ENCODE assay signal across 11 mouse cellular contexts in genomic region chr12:112578296-112579090, GRCm38 (mm10). TPM values are rescaled to one million over a fixed set of nuclear protein-coding genes. Genes with fewer than 3 reads are reported as not detected.
DNase-seq lines count a peak whose midpoint lies in the region; ATAC-seq and TF ChIP-seq lines count a peak whose summit lies in the region.
"Had no signal": no experiment of that assay in that cellular context is flagged by ENCODE, and none has a peak within 500 bp of the region (broad histone marks: within the 10 kb centered on the region; RNA-seq: fewer than 3 reads in every experiment).

No protein-coding gene starts in this region.

- DNase-seq in hindbrain, embryonic 10.5 days (ENCODE audit: low spot score) = no peak
- DNase-seq in hindbrain, embryonic 14.5 days (ENCODE audit: low spot score) = no peak
- DNase-seq in 416B (ENCODE audit: low read depth) = peak; percentile 97
- DNase-seq in G1E (ENCODE audit: low spot score) = no peak
- no peak for DNase-seq in cerebellum, adult 11 months
- DNase-seq in thymus, postnatal 10 days (ENCODE audit: low spot score in 2 of 2) = no peak
- DNase-seq: cerebellum, postnatal 36 days; lung, postnatal 10 days; right cerebral cortex, postnatal 14 days had no signal

- no peak for TF ChIP-seq CTCF in G1E (IDR thresholded peaks at IDR 0.05; ENCODE audit: low read depth, low read length)

- H3K9me3 ChIP-seq in hindbrain, embryonic 10.5 days = no peaks in the 10 kb centered on the region
- no peaks in the 10 kb centered on the region for H3K9me3 ChIP-seq in hindbrain, embryonic 14.5 days (ENCODE audit: control insufficient read depth, low read length)
- no peaks in the 10 kb centered on the region for H3K9me3 ChIP-seq in G1E (replicated peaks)
- no peaks in the 10 kb centered on the region; the same call in 1 of the 2 replicates for H3K9me3 ChIP-seq in limb, embryonic 15.5 days
- H3K9me3 ChIP-seq: intestine, embryonic 15.5 days had no signal

- no peak overlapping the region for H3K4me2 ChIP-seq in hindbrain, embryonic 14.5 days (replicated peaks)
- H3K4me2 ChIP-seq in limb, embryonic 15.5 days = no peak overlapping the region
- H3K4me2 ChIP-seq: intestine, embryonic 15.5 days had no signal

- no peak for ATAC-seq in hindbrain, embryonic 14.5 days (ENCODE audit: low FRiP score)
- peak; percentile 36; the same call in 1 of the 2 replicates for ATAC-seq in G1E (ENCODE audit: extremely low read depth, insufficient number of reproducible peaks, low FRiP score, poor library complexity, severe bottlenecking)
- ATAC-seq in limb, embryonic 15.5 days (ENCODE audit: insufficient number of reproducible peaks, low FRiP score, low TSS enrichment, low read depth) = no peak
- ATAC-seq: intestine, embryonic 15.5 days had no signal

- H3K36me3 ChIP-seq in hindbrain, embryonic 10.5 days = no peaks in the 10 kb centered on the region
- no peaks in the 10 kb centered on the region for H3K36me3 ChIP-seq in hindbrain, embryonic 14.5 days (replicated peaks; ENCODE audit: control insufficient read depth, insufficient read depth)
- H3K36me3 ChIP-seq in G1E (replicated peaks) = no peaks in the 10 kb centered on the region
- H3K36me3 ChIP-seq in limb, embryonic 15.5 days = no peaks in the 10 kb centered on the region
- H3K36me3 ChIP-seq: intestine, embryonic 15.5 days had no signal

- H3K4me1 ChIP-seq in hindbrain, embryonic 10.5 days (replicated peaks) = peaks cover 30% of the 10 kb centered on the region
- 0 out of 2 replicates have a peak, but pooled peaks cover 7% of the 10 kb centered on the region for H3K4me1 ChIP-seq in hindbrain, embryonic 14.5 days (replicated peaks; ENCODE audit: control insufficient read depth, insufficient read depth, low read length)
- peaks cover 4% of the 10 kb centered on the region; the same call in 1 of the 2 replicates for H3K4me1 ChIP-seq in G1E (ENCODE audit: insufficient read depth, low read depth, low read length)
- H3K4me1 ChIP-seq in limb, embryonic 15.5 days = peaks cover 37% of the 10 kb centered on the region

- WGBS in hindbrain, embryonic 10.5 days = 79% methylated on average over 6 of the region's 6 CpGs
- WGBS in hindbrain, embryonic 14.5 days = 81% methylated on average over 6 of the region's 6 CpGs
- 69% methylated on average over 6 of the region's 6 CpGs for WGBS in limb, embryonic 15.5 days

- H3K27ac ChIP-seq in hindbrain, embryonic 10.5 days = peak overlapping the region; percentile 45; the same call in 1 of the 2 replicates
- no peak overlapping the region for H3K27ac ChIP-seq in hindbrain, embryonic 14.5 days
- H3K27ac ChIP-seq in limb, embryonic 15.5 days = peak overlapping the region; percentile 47

- no peak overlapping the region for H3K9ac ChIP-seq in hindbrain, embryonic 14.5 days
- H3K9ac ChIP-seq in limb, embryonic 15.5 days = no peak overlapping the region
- H3K9ac ChIP-seq: intestine, embryonic 15.5 days had no signal

- H3K4me3 ChIP-seq in hindbrain, embryonic 10.5 days = no peak overlapping the region
- no peak overlapping the region for H3K4me3 ChIP-seq in hindbrain, embryonic 14.5 days (replicated peaks; ENCODE audit: low read length)
- no peak overlapping the region for H3K4me3 ChIP-seq in G1E (ENCODE audit: low read depth, low read length)
- no peak overlapping the region for H3K4me3 ChIP-seq in limb, embryonic 15.5 days
- H3K4me3 ChIP-seq: intestine, embryonic 15.5 days had no signal

- peaks cover 8% of the 10 kb centered on the region for H3K27me3 ChIP-seq in hindbrain, embryonic 10.5 days (ENCODE audit: insufficient read depth, poor library complexity, severe bottlenecking)
- H3K27me3 ChIP-seq in hindbrain, embryonic 14.5 days (ENCODE audit: control insufficient read depth, insufficient read depth, low read length) = no peaks in the 10 kb centered on the region
- H3K27me3 ChIP-seq in G1E (ENCODE audit: insufficient read depth, low read length) = peaks cover 69% of the 10 kb centered on the region
- no peaks in the 10 kb centered on the region for H3K27me3 ChIP-seq in limb, embryonic 15.5 days
- H3K27me3 ChIP-seq: intestine, embryonic 15.5 days had no signal

RNA-seq across cellular contexts. Expression of gene Inf2, which starts 10.1 kb away (rescaled TPM):
- 1.5 and 1.8 TPM in 2 replicates for polyA plus RNA-seq in hindbrain, embryonic 10.5 days (2016; fragmentation: Nextera tagmentation; extraction: Ambion mirVana)
- polyA plus RNA-seq in hindbrain, embryonic 14.5 days (2014; fragmentation: Nextera tagmentation; extraction: Ambion mirVana) = 1.0 and 1.5 TPM in 2 replicates
- 4.2 and 5.4 TPM in 2 replicates for total RNA-seq in G1E (2014; fragmentation: Nextera tagmentation)
- 2.3 and 2.5 TPM in 2 replicates for total RNA-seq in G1E (2017)
- polyA plus RNA-seq in G1E (2012) = 26.0 and 29.5 TPM in 2 replicates
- 7.4 and 7.6 TPM in 2 replicates for polyA plus RNA-seq in limb, embryonic 15.5 days (2015; fragmentation: Nextera tagmentation; extraction: Ambion mirVana)

RNA-seq across cellular contexts. Expression of gene Adssl1, which starts 41.4 kb away (rescaled TPM):
- 3.7 and 5.5 TPM in 2 replicates for polyA plus RNA-seq in hindbrain, embryonic 10.5 days (2016; fragmentation: Nextera tagmentation; extraction: Ambion mirVana)
- 5.3 and 5.5 TPM in 2 replicates for polyA plus RNA-seq in hindbrain, embryonic 14.5 days (2014; fragmentation: Nextera tagmentation; extraction: Ambion mirVana)
- total RNA-seq in G1E (2014; fragmentation: Nextera tagmentation) (not detected in 2 replicates), G1E (2017) (0.06 TPM in 1 of 2 replicates, not detected in the other)
- polyA plus RNA-seq in G1E (2012) = 0.05 TPM in 1 of 2 replicates, not detected in the other
- polyA plus RNA-seq in limb, embryonic 15.5 days (2015; fragmentation: Nextera tagmentation; extraction: Ambion mirVana) = 11.6 and 27.2 TPM in 2 replicates
